Mouse (Mus musculus) embryonic fibroblast, embryonic 13.5 days (primary cell): ENCODE measurements around the gene 4931409K22Rik. TPM values are rescaled to one million over a fixed set of nuclear protein-coding genes. Genes with fewer than 3 reads are reported as not detected.

Experiments used
- H3K27ac ChIP-seq: 2 replicates; pipeline ENCODE4 v1.5.1; 2012; ENCODE audit warnings: low read length, control low read depth, inconsistent platforms; ENCODE audit not compliant: insufficient read depth
- H3K4me1 ChIP-seq: 2 replicates; pipeline ENCODE4 v1.6.1; 2011; ENCODE audit warnings: low read length; ENCODE audit not compliant: control insufficient read depth, insufficient read depth
- H3K4me3 ChIP-seq: 2 replicates; pipeline ENCODE4 v1.5.1; 2011; ENCODE audit warnings: mild to moderate bottlenecking, control low read depth, low read length; ENCODE audit not compliant: insufficient read depth
- CTCF ChIP-seq: IDR thresholded peaks from 2 replicates; pipeline ENCODE4 v1.5.1; 2011; ENCODE audit warnings: mild to moderate bottlenecking, control low read depth, low read length, moderate library complexity, borderline replicate concordance; ENCODE audit not compliant: insufficient read depth
- POLR2A ChIP-seq: IDR thresholded peaks from 2 replicates; pipeline ENCODE4 v1.6.1; 2011; ENCODE audit warnings: low read depth, mild to moderate bottlenecking, control low read depth, low read length, moderate library complexity
- polyA plus RNA-seq: library from polyadenylated mRNA; stranded (reverse); fragments of >200 nt; gene quantifications from 2 replicates; pipeline ENCODE4 v1.2.4, GENCODE M21; 2011; ENCODE audit warnings: low read depth; ENCODE audit not compliant: missing spikeins, insufficient read length

4931409K22Rik gene
- polyA plus RNA-seq, 1 experiment, result not detected

- TF ChIP-seq POLR2A (no peak), CTCF (no peak)
- Histone ChIP-seq H3K27ac (no peak overlapping the region), H3K4me1 (no peaks in the 10 kb centered on the region), H3K4me3 (no peak overlapping the region)
These were observed 15.5 kb downstream of the 4931409K22Rik start for GRCm38 (mm10) chr5:24541144-24541569.

GRCm38 (mm10) chr5:24540387-24541143 is 16.0 kb downstream of the 4931409K22Rik start, which contains the start of gene Asb10:
Asb10 (minus strand) TSS chr5:24540978.
- TF ChIP-seq POLR2A (no peak), CTCF (no peak)
- Histone ChIP-seq H3K27ac (no peak within 1 kb of the TSS), H3K4me3 (no peak within 1 kb of the TSS), H3K4me1 (no peaks in the 10 kb centered on the region)

GRCm38 (mm10) chr5:24539571-24540296 is 16.9 kb downstream of the 4931409K22Rik start:
- Histone ChIP-seq H3K4me3 (no peak overlapping the region), H3K27ac (no peak overlapping the region), H3K4me1 (no peaks in the 10 kb centered on the region)
- TF ChIP-seq POLR2A (no peak), CTCF (no peak)

GRCm38 (mm10) chr5:24537618-24538017 is 19.0 kb downstream of the 4931409K22Rik start:
- H3K4me1 ChIP-seq, result no peaks in the 10 kb centered on the region
- H3K27ac ChIP-seq, result no peak overlapping the region
- no peak overlapping the region for H3K4me3 ChIP-seq
- TF ChIP-seq CTCF (no peak), POLR2A (no peak)

GRCm38 (mm10) chr5:24536511-24536910 is 20.1 kb downstream of the 4931409K22Rik start:
- no peak overlapping the region for H3K4me3 ChIP-seq
- TF ChIP-seq CTCF, result no peak
- TF ChIP-seq POLR2A, result no peak
- no peak overlapping the region for H3K27ac ChIP-seq
- H3K4me1 ChIP-seq, result no peaks in the 10 kb centered on the region

- no peak overlapping the region for H3K27ac ChIP-seq
- H3K4me1 ChIP-seq, result no peaks in the 10 kb centered on the region
- TF ChIP-seq POLR2A (no peak), CTCF (no peak)
- no peak overlapping the region for H3K4me3 ChIP-seq
These were observed 20.9 kb downstream of the 4931409K22Rik start for GRCm38 (mm10) chr5:24535731-24536130.

GRCm38 (mm10) chr5:24534292-24534691 is 22.3 kb downstream of the 4931409K22Rik start:
- Histone ChIP-seq H3K27ac (no peak overlapping the region), H3K4me1 (no peaks in the 10 kb centered on the region), H3K4me3 (no peak overlapping the region)
- TF ChIP-seq CTCF (no peak), POLR2A (no peak)

GRCm38 (mm10) chr5:24533391-24533790 is 23.2 kb downstream of the 4931409K22Rik start:
- no peak for TF ChIP-seq POLR2A
- no peak for TF ChIP-seq CTCF
- Histone ChIP-seq H3K4me3 (no peak overlapping the region), H3K4me1 (no peaks in the 10 kb centered on the region), H3K27ac (no peak overlapping the region)

GRCm38 (mm10) chr5:24530042-24530689 is 26.4 kb downstream of the 4931409K22Rik start:
- H3K27ac ChIP-seq, result no peak overlapping the region
- H3K4me3 ChIP-seq, result no peak overlapping the region
- no peaks in the 10 kb centered on the region for H3K4me1 ChIP-seq
- TF ChIP-seq POLR2A (no peak), CTCF (peak; percentile 100)
